Mouse (Mus musculus) heart, adult 2 months (tissue): ENCODE data around the gene Sox14.

Experiments
- CTCF ChIP-seq: fragments of 200-600 bp; IDR thresholded peaks from 2 replicates; pipeline ENCODE4 v1.8.1; 2022; ENCODE audit warnings: antibody characterized with exemption, mild to moderate bottlenecking, moderate library complexity
- EP300 ChIP-seq: fragments of 200-500 bp; IDR thresholded peaks from 2 replicates; pipeline ENCODE4 v1.6.1; 2011; ENCODE audit warnings: low read depth, low read length, control low read depth; ENCODE audit not compliant: insufficient read depth
- POLR2A ChIP-seq: fragments of 200-500 bp; IDR thresholded peaks from 2 replicates; pipeline ENCODE4 v1.6.1; 2011; ENCODE audit warnings: mild to moderate bottlenecking, low read depth, low read length, control low read depth; ENCODE audit not compliant: insufficient read depth

GRCm38 (mm10) chr9:99878588-99878987 lies 2.6 kb upstream of the Sox14 start:
- TF ChIP-seq CTCF, result no peak
- no peak for TF ChIP-seq POLR2A
- TF ChIP-seq EP300, result no peak
